Mouse (Mus musculus): ENCODE measurements around the gene Fdxr. TPM values are rescaled to one million over a fixed set of nuclear protein-coding genes. Genes with fewer than 3 reads are reported as not detected.
A peak's percentile ranks its signal among the peaks of the same experiment; 100 is the strongest.

The Fdxr gene
- polyA plus RNA-seq, 1 experiment from 2014 or later: 20.8 TPM

- peaks cover 23% of the 10 kb centered on the region for H3K4me1 ChIP-seq
- ATAC-seq (replicated peaks; ENCODE audit: low FRiP score): no peak
- H3K4me2 ChIP-seq: no peak overlapping the region
- no peak overlapping the region for H3K27ac ChIP-seq
- 85% methylated on average over 7 of the region's 7 CpGs for WGBS
- H3K4me3 ChIP-seq (replicated peaks): no peak overlapping the region
- H3K27me3 ChIP-seq: peaks cover 6% of the 10 kb centered on the region
- peaks cover 2% of the 10 kb centered on the region; the same call in 1 of the 2 replicates for H3K36me3 ChIP-seq
- no peaks in the 10 kb centered on the region for H3K9me3 ChIP-seq (replicated peaks)
- H3K9ac ChIP-seq: no peak overlapping the region
Observed at GRCm38 (mm10) chr11:115274178-115274577, 2.7 kb downstream of the Fdxr start.

- Histone ChIP-seq H3K36me3 (peaks cover 7% of the 10 kb centered on the region; the same call in 1 of the 2 replicates), H3K27ac (no peak overlapping the region), H3K4me1 (peaks cover 23% of the 10 kb centered on the region), H3K27me3 (peaks cover 11% of the 10 kb centered on the region), H3K4me2 (no peak overlapping the region), H3K9ac (no peak overlapping the region), H3K9me3 (replicated peaks) (no peaks in the 10 kb centered on the region), H3K4me3 (replicated peaks) (no peak overlapping the region)
- ATAC-seq (replicated peaks; ENCODE audit: low FRiP score): no peak
- 39% methylated on average over 7 of the region's 7 CpGs for WGBS
Observed at GRCm38 (mm10) chr11:115273735-115274134, 3.1 kb downstream of the Fdxr start.

- WGBS: 75% methylated on average over 10 of the region's 10 CpGs
- Histone ChIP-seq H3K9me3 (replicated peaks) (no peaks in the 10 kb centered on the region), H3K4me3 (replicated peaks) (no peak overlapping the region), H3K36me3 (peaks cover 11% of the 10 kb centered on the region; the same call in 1 of the 2 replicates), H3K4me1 (peaks cover 22% of the 10 kb centered on the region), H3K27ac (no peak overlapping the region), H3K4me2 (no peak overlapping the region), H3K9ac (no peak overlapping the region), H3K27me3 (peaks cover 18% of the 10 kb centered on the region)
- ATAC-seq (replicated peaks; ENCODE audit: low FRiP score): no peak
Observed at GRCm38 (mm10) chr11:115272894-115273498, 3.9 kb downstream of the Fdxr start.

GRCm38 (mm10) chr11:115271481-115271880, 5.4 kb downstream of the Fdxr start:
- no peak overlapping the region for H3K4me2 ChIP-seq
- H3K4me3 ChIP-seq (replicated peaks): no peak overlapping the region
- no peaks in the 10 kb centered on the region for H3K9me3 ChIP-seq (replicated peaks)
- ATAC-seq (replicated peaks; ENCODE audit: low FRiP score): no peak
- no peak overlapping the region for H3K27ac ChIP-seq
- WGBS: 63% methylated on average over 10 of the region's 10 CpGs
- no peak overlapping the region for H3K9ac ChIP-seq
- peaks cover 33% of the 10 kb centered on the region for H3K27me3 ChIP-seq
- H3K36me3 ChIP-seq: peaks cover 11% of the 10 kb centered on the region; the same call in 1 of the 2 replicates
- H3K4me1 ChIP-seq: peaks cover 27% of the 10 kb centered on the region

- Histone ChIP-seq H3K4me1 (peaks cover 27% of the 10 kb centered on the region), H3K4me3 (replicated peaks) (no peak overlapping the region), H3K27me3 (peaks cover 38% of the 10 kb centered on the region), H3K9me3 (replicated peaks) (no peaks in the 10 kb centered on the region), H3K36me3 (peaks cover 11% of the 10 kb centered on the region; the same call in 1 of the 2 replicates), H3K27ac (no peak overlapping the region), H3K9ac (no peak overlapping the region), H3K4me2 (no peak overlapping the region)
- no peak for ATAC-seq (replicated peaks; ENCODE audit: low FRiP score)
- WGBS: 80% methylated on average over 9 of the region's 9 CpGs
Observed at GRCm38 (mm10) chr11:115271052-115271451, 5.8 kb downstream of the Fdxr start.

GRCm38 (mm10) chr11:115270148-115270861, 6.5 kb downstream of the Fdxr start:
- Histone ChIP-seq H3K27ac (no peak overlapping the region), H3K9me3 (replicated peaks) (no peaks in the 10 kb centered on the region), H3K9ac (no peak overlapping the region), H3K4me1 (peaks cover 27% of the 10 kb centered on the region), H3K4me3 (replicated peaks) (no peak overlapping the region), H3K36me3 (peaks cover 11% of the 10 kb centered on the region; the same call in 1 of the 2 replicates), H3K27me3 (peaks cover 45% of the 10 kb centered on the region), H3K4me2 (no peak overlapping the region)
- 25% methylated on average over 19 of the region's 19 CpGs for WGBS
- no peak for ATAC-seq (replicated peaks; ENCODE audit: low FRiP score)

GRCm38 (mm10) chr11:115269330-115270066, 7.4 kb downstream of the Fdxr start:
- Histone ChIP-seq H3K4me2 (no peak overlapping the region), H3K4me1 (peaks cover 32% of the 10 kb centered on the region), H3K4me3 (replicated peaks) (no peak overlapping the region), H3K36me3 (peaks cover 11% of the 10 kb centered on the region; the same call in 1 of the 2 replicates), H3K9me3 (replicated peaks) (no peaks in the 10 kb centered on the region), H3K27ac (no peak overlapping the region), H3K9ac (no peak overlapping the region), H3K27me3 (peaks cover 53% of the 10 kb centered on the region)
- ATAC-seq (replicated peaks; ENCODE audit: low FRiP score): no peak
- 83% methylated on average over 26 of the region's 27 CpGs for WGBS

GRCm38 (mm10) chr11:115267958-115268357, 8.9 kb downstream of the Fdxr start:
- Histone ChIP-seq H3K9ac (no peak overlapping the region), H3K36me3 (peaks cover 11% of the 10 kb centered on the region; the same call in 1 of the 2 replicates), H3K9me3 (replicated peaks) (no peaks in the 10 kb centered on the region), H3K4me1 (peaks cover 32% of the 10 kb centered on the region), H3K27ac (no peak overlapping the region), H3K27me3 (peaks cover 69% of the 10 kb centered on the region), H3K4me3 (replicated peaks) (no peak overlapping the region), H3K4me2 (no peak overlapping the region)
- 58% methylated on average over 11 of the region's 11 CpGs for WGBS
- ATAC-seq (replicated peaks; ENCODE audit: low FRiP score): no peak

- H3K4me1 ChIP-seq: peaks cover 32% of the 10 kb centered on the region
- no peaks in the 10 kb centered on the region for H3K9me3 ChIP-seq (replicated peaks)
- peak within 1 kb of the TSS; percentile 39 for H3K4me3 ChIP-seq (replicated peaks)
- peak within 1 kb of the TSS; percentile 68 for H3K4me2 ChIP-seq
- no peak for ATAC-seq (replicated peaks; ENCODE audit: low FRiP score)
- no peak within 1 kb of the TSS for H3K27ac ChIP-seq
- 8% methylated on average over 29 of the region's 50 CpGs for WGBS
- H3K36me3 ChIP-seq: peaks cover 11% of the 10 kb centered on the region; the same call in 1 of the 2 replicates
- peaks cover 76% of the 10 kb centered on the region for H3K27me3 ChIP-seq
- H3K9ac ChIP-seq: 0 out of 2 replicates have a peak within 1 kb of the TSS, but pooled peaks have one; percentile 3
Observed at GRCm38 (mm10) chr11:115267061-115267883, 9.6 kb downstream of the Fdxr start, which contains the start of gene Grin2c. Gene Grin2c, minus strand, starts transcription at chr11:115267243.

- H3K9ac ChIP-seq: no peak overlapping the region
- 2% methylated on average over 22 of the region's 22 CpGs for WGBS
- H3K27ac ChIP-seq: no peak overlapping the region
- no peak for ATAC-seq (replicated peaks; ENCODE audit: low FRiP score)
- peak overlapping the region; percentile 39 for H3K4me3 ChIP-seq (replicated peaks)
- H3K9me3 ChIP-seq (replicated peaks): no peaks in the 10 kb centered on the region
- peaks cover 84% of the 10 kb centered on the region for H3K27me3 ChIP-seq
- H3K4me2 ChIP-seq: peak overlapping the region; percentile 68
- peaks cover 11% of the 10 kb centered on the region; the same call in 1 of the 2 replicates for H3K36me3 ChIP-seq
- H3K4me1 ChIP-seq: peaks cover 32% of the 10 kb centered on the region
Observed at GRCm38 (mm10) chr11:115266400-115266778, 10.5 kb downstream of the Fdxr start.

- H3K27me3 ChIP-seq: peaks cover 89% of the 10 kb centered on the region
- H3K4me1 ChIP-seq: peaks cover 32% of the 10 kb centered on the region
- no peak for ATAC-seq (replicated peaks; ENCODE audit: low FRiP score)
- peaks cover 11% of the 10 kb centered on the region; the same call in 1 of the 2 replicates for H3K36me3 ChIP-seq
- no peaks in the 10 kb centered on the region for H3K9me3 ChIP-seq (replicated peaks)
- WGBS: 3% methylated on average over 20 of the region's 20 CpGs
- H3K4me2 ChIP-seq: 0 out of 2 replicates have a peak overlapping the region, but pooled peaks have one; percentile 54
- peak overlapping the region; percentile 39; the same call in 1 of the 2 replicates for H3K4me3 ChIP-seq (replicated peaks)
- H3K9ac ChIP-seq: no peak overlapping the region
- H3K27ac ChIP-seq: no peak overlapping the region
Observed at GRCm38 (mm10) chr11:115265771-115266399, 11.0 kb downstream of the Fdxr start.

Data from kidney, embryonic 15.5 days (tissue).